ENCODE assay signal across 20 mouse cellular contexts in the genomic region with DNA sequence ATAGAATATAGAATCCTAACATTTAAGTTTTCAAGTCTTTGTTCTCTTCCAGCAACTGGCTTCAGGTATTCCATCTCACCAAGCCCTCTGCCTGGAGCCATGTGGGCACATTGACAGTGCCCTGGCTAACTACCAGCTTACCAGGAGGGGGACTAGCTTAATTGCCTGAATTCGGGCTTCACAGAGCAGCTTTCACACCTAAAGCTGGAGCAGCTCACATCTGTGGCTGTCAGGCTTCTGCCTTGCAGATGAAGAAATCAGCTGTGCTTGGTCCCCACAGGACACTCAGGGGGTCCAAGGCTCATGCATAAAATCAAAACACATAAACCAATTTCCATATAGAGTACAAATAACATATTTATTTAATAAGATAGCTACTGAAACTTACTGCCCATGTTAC.
DNase-seq lines count a peak whose midpoint lies in the region; ATAC-seq lines count a peak whose summit lies in the region.
"Had no signal": no experiment of that assay in that cellular context is flagged by ENCODE, and none has a peak within 500 bp of the region (broad histone marks: within the 10 kb centered on the region; RNA-seq: fewer than 3 reads in every experiment).

No protein-coding gene starts in this region.

- H3K27me3 ChIP-seq in neural tube, embryonic 11.5 days (ENCODE audit: control insufficient read depth, insufficient read depth, low read length), result no peaks in the 10 kb centered on the region
- no peaks in the 10 kb centered on the region for H3K27me3 ChIP-seq in hindbrain, embryonic 15.5 days
- H3K27me3 ChIP-seq in neural tube, embryonic 14.5 days (ENCODE audit: control insufficient read depth, insufficient read depth, low read length), result no peaks in the 10 kb centered on the region
- H3K27me3 ChIP-seq: CH12.LX; embryonic facial prominence, embryonic 13.5 days; midbrain, embryonic 12.5 days; neural tube, embryonic 12.5 days had no signal

- ATAC-seq in neural tube, embryonic 11.5 days (ENCODE audit: insufficient read depth, low FRiP score, low TSS enrichment), result 0 out of 2 replicates have a peak, but pooled peaks have one; percentile 45
- ATAC-seq in hindbrain, embryonic 15.5 days (ENCODE audit: low FRiP score, low read depth), result peak; percentile 76; the same call in 1 of the 2 replicates
- ATAC-seq in neural tube, embryonic 14.5 days (ENCODE audit: low read depth), result peak; percentile 65

- peak; percentile 15 to 32 for DNase-seq in cerebellum, postnatal 14 days
- DNase-seq in cerebellum, adult 18-20 months, result no peak
- DNase-seq in neural tube, embryonic 11.5 days (ENCODE audit: low spot score), result no peak
- no peak for DNase-seq in neural tube, embryonic 10.5 days (ENCODE audit: extremely low spot score, low spot score)
- DNase-seq in layer of hippocampus, postnatal 10 days (ENCODE audit: low spot score in 2 of 2), result no peak
- DNase-seq in frontal cortex, postnatal 25 days (ENCODE audit: low spot score in 2 of 2), result no peak
- DNase-seq: cerebellum, adult 11 months; gastrocnemius, postnatal 25 days; heart, postnatal 10 days; layer of hippocampus, postnatal 36 days; lung, adult 18-20 months; lung, postnatal 4 days; thymus, postnatal 4 days had no signal

- H3K36me3 ChIP-seq in neural tube, embryonic 11.5 days (ENCODE audit: control insufficient read depth, insufficient read depth, low read length), result no peaks in the 10 kb centered on the region
- no peaks in the 10 kb centered on the region for H3K36me3 ChIP-seq in hindbrain, embryonic 15.5 days
- H3K36me3 ChIP-seq in neural tube, embryonic 14.5 days (ENCODE audit: control insufficient read depth, insufficient read depth, low read length), result no peaks in the 10 kb centered on the region
- H3K36me3 ChIP-seq: embryonic facial prominence, embryonic 13.5 days; heart, embryonic 10.5 days; midbrain, embryonic 12.5 days; neural tube, embryonic 12.5 days had no signal

- WGBS in neural tube, embryonic 11.5 days, result 42% methylated on average over 1 of the region's 1 CpGs
- 19% methylated on average over 1 of the region's 1 CpGs for WGBS in hindbrain, embryonic 15.5 days
- WGBS in neural tube, embryonic 14.5 days, result 34% methylated on average over 1 of the region's 1 CpGs

- no peaks in the 10 kb centered on the region for H3K9me3 ChIP-seq in neural tube, embryonic 11.5 days (ENCODE audit: control insufficient read depth, low read length)
- H3K9me3 ChIP-seq in hindbrain, embryonic 15.5 days, result no peaks in the 10 kb centered on the region
- no peaks in the 10 kb centered on the region for H3K9me3 ChIP-seq in neural tube, embryonic 14.5 days (ENCODE audit: control insufficient read depth, low read length)
- H3K9me3 ChIP-seq: embryonic facial prominence, embryonic 13.5 days; heart, embryonic 10.5 days; midbrain, embryonic 12.5 days; neural tube, embryonic 12.5 days had no signal

- no peak overlapping the region for H3K4me3 ChIP-seq in neural tube, embryonic 11.5 days (ENCODE audit: low read depth, low read length)
- H3K4me3 ChIP-seq in hindbrain, embryonic 15.5 days, result no peak overlapping the region
- no peak overlapping the region for H3K4me3 ChIP-seq in neural tube, embryonic 14.5 days (ENCODE audit: low read depth, low read length)
- H3K4me3 ChIP-seq: embryonic facial prominence, embryonic 13.5 days; heart, embryonic 10.5 days; midbrain, embryonic 12.5 days; neural tube, embryonic 12.5 days had no signal

- no peaks in the 10 kb centered on the region for H3K4me1 ChIP-seq in neural tube, embryonic 11.5 days (ENCODE audit: control insufficient read depth, insufficient read depth, low read length)
- H3K4me1 ChIP-seq in hindbrain, embryonic 15.5 days (replicated peaks), result 0 out of 2 replicates have a peak, but pooled peaks cover 4% of the 10 kb centered on the region
- no peaks in the 10 kb centered on the region for H3K4me1 ChIP-seq in neural tube, embryonic 14.5 days (ENCODE audit: control insufficient read depth, insufficient read depth, low read length)
- H3K4me1 ChIP-seq: embryonic facial prominence, embryonic 13.5 days; heart, embryonic 10.5 days; midbrain, embryonic 12.5 days; neural tube, embryonic 12.5 days had no signal

- no peak overlapping the region for H3K27ac ChIP-seq in neural tube, embryonic 11.5 days (ENCODE audit: low read depth, low read length)
- H3K27ac ChIP-seq in hindbrain, embryonic 15.5 days (replicated peaks), result no peak overlapping the region
- H3K27ac ChIP-seq in neural tube, embryonic 14.5 days (ENCODE audit: low read depth, low read length), result no peak overlapping the region
- H3K27ac ChIP-seq: embryonic facial prominence, embryonic 13.5 days; heart, embryonic 10.5 days; midbrain, embryonic 12.5 days; neural tube, embryonic 12.5 days had no signal

- no peak overlapping the region for H3K4me2 ChIP-seq in neural tube, embryonic 11.5 days (ENCODE audit: low read depth)
- no peak overlapping the region for H3K4me2 ChIP-seq in hindbrain, embryonic 15.5 days
- H3K4me2 ChIP-seq in neural tube, embryonic 14.5 days (ENCODE audit: low read depth, low read length), result no peak overlapping the region
- H3K4me2 ChIP-seq: embryonic facial prominence, embryonic 13.5 days; midbrain, embryonic 12.5 days; neural tube, embryonic 12.5 days had no signal

- no peak overlapping the region for H3K9ac ChIP-seq in neural tube, embryonic 11.5 days (ENCODE audit: low read length)
- no peak overlapping the region for H3K9ac ChIP-seq in hindbrain, embryonic 15.5 days
- H3K9ac ChIP-seq in neural tube, embryonic 14.5 days (replicated peaks; ENCODE audit: low read depth, low read length), result no peak overlapping the region
- H3K9ac ChIP-seq: embryonic facial prominence, embryonic 13.5 days; midbrain, embryonic 12.5 days; neural tube, embryonic 12.5 days had no signal

Comparison
In these comparisons a context has a peak if more than half of its experiments do, and no peak if none do; other contexts are left out.
1. DNase-seq: peak in cerebellum, postnatal 14 days (2 of 2); none in cerebellum, adult 18-20 months (0 of 2), neural tube, embryonic 11.5 days (single experiment), neural tube, embryonic 10.5 days (single experiment), layer of hippocampus, postnatal 10 days (0 of 2) and frontal cortex, postnatal 25 days (0 of 2).
2. Peak in every context shown above with its lines, with median percentiles within 50 percentile points of each other: ATAC-seq.